ENCODE assay signal across 11 mouse cellular contexts in genomic region chr13:44131916-44132315, GRCm38 (mm10).
"Had no signal": no experiment of that assay in that cellular context is flagged by ENCODE, and none has a peak within 500 bp of the region (broad histone marks: within the 10 kb centered on the region; RNA-seq: fewer than 3 reads in every experiment).

No protein-coding gene starts in this region.

- H3K36me3 ChIP-seq: kidney, embryonic 15.5 days; limb, embryonic 12.5 days; neural tube, embryonic 13.5 days; stomach, embryonic 15.5 days had no signal

- DNase-seq: kidney, postnatal 14 days; liver; lung, adult 18-20 months; midbrain, embryonic 14.5 days; right cerebral cortex, postnatal 14 days; thymus, postnatal 36 days had no signal

- H3K27ac ChIP-seq: kidney, embryonic 15.5 days; limb, embryonic 12.5 days; liver, embryonic 14.5 days; neural tube, embryonic 13.5 days; stomach, embryonic 15.5 days had no signal

- H3K4me1 ChIP-seq: kidney, embryonic 15.5 days; stomach, embryonic 15.5 days had no signal

- H3K27me3 ChIP-seq: kidney, embryonic 15.5 days; neural tube, embryonic 13.5 days; stomach, embryonic 15.5 days had no signal

- H3K4me3 ChIP-seq: kidney, embryonic 15.5 days; limb, embryonic 12.5 days; neural tube, embryonic 13.5 days; stomach, embryonic 15.5 days had no signal

- H3K9ac ChIP-seq: kidney, embryonic 15.5 days; limb, embryonic 12.5 days; liver, embryonic 14.5 days; neural tube, embryonic 13.5 days; stomach, embryonic 15.5 days had no signal

- H3K4me2 ChIP-seq: kidney, embryonic 15.5 days; limb, embryonic 12.5 days; neural tube, embryonic 13.5 days; stomach, embryonic 15.5 days had no signal

- H3K9me3 ChIP-seq: kidney, embryonic 15.5 days; limb, embryonic 12.5 days; neural tube, embryonic 13.5 days; stomach, embryonic 15.5 days had no signal
